Mouse (Mus musculus) spleen, adult 2 months (tissue): Measurements from ENCODE around the gene Zmiz1.

ENCODE experiments used
- CTCF ChIP-seq: fragments of 200-500 bp; IDR thresholded peaks from 2 replicates; pipeline ENCODE4 v1.5.1; 2011; ENCODE audit warnings: mild to moderate bottlenecking, inconsistent platforms; ENCODE audit not compliant: insufficient read depth, insufficient read length, insufficient replicate concordance; ENCODE audit errors: extremely low read depth
- POLR2A ChIP-seq: fragments of 200-500 bp; IDR thresholded peaks from 2 replicates; pipeline ENCODE4 v1.6.1; 2011; ENCODE audit warnings: low read depth, low read length, inconsistent platforms

GRCm38 (mm10) chr14:25613942-25614575 lies 155.1 kb downstream of the Zmiz1 start:
- TF ChIP-seq CTCF (no peak), POLR2A (no peak)
